Mouse (Mus musculus) spleen, postnatal 4 days (tissue): ENCODE measurements around the gene Fastkd3.

Experiments used
- DNase-seq, 2 experiments: peaks; one replicate each; pipeline ENCODE4 v3.0.0; 2022; ENCODE audit warnings: low spot score in 2 of 2

Fastkd3 gene

GRCm38 (mm10) chr13:68607652-68608405 is 25.8 kb downstream of the Fastkd3 start:
- no peak for DNase-seq

- DNase-seq = no peak
These were observed 40.8 kb downstream of the Fastkd3 start for GRCm38 (mm10) chr13:68622792-68623191.

- DNase-seq = no peak
These were observed 45.0 kb downstream of the Fastkd3 start for GRCm38 (mm10) chr13:68627041-68627440.
